Mouse (Mus musculus): Measurements from ENCODE around the gene Pmepa1. TPM values are rescaled to one million over a fixed set of nuclear protein-coding genes. Genes with fewer than 3 reads are reported as not detected.

Gene Pmepa1
- total and polyA plus RNA-seq, 2 experiments from 2014 or later, result 4.3 to 12.9 TPM

GRCm38 (mm10) chr2:173282191-173282590 lies 5.9 kb upstream of the Pmepa1 start:
- Histone ChIP-seq H3K36me3 (replicated peaks; ENCODE audit: control insufficient read depth, insufficient read depth, low read length) (no peaks in the 10 kb centered on the region), H3K9ac (replicated peaks; ENCODE audit: low read depth, low read length) (no peak overlapping the region), H3K27ac (ENCODE audit: low read depth) (no peak overlapping the region), H3K27me3 (ENCODE audit: control insufficient read depth, insufficient read depth, low read length) (no peaks in the 10 kb centered on the region), H3K4me1 (ENCODE audit: control insufficient read depth, insufficient read depth) (peaks cover 10% of the 10 kb centered on the region), H3K4me3 (ENCODE audit: low read depth, low read length) (no peak overlapping the region), H3K4me2 (ENCODE audit: low read depth, low read length) (no peak overlapping the region), H3K9me3 (replicated peaks; ENCODE audit: control insufficient read depth, low read length) (no peaks in the 10 kb centered on the region)
- TF ChIP-seq EP300 (IDR thresholded peaks at IDR 0.05; ENCODE audit: low read depth), result no peak
- no peak for TF ChIP-seq CTCF (IDR thresholded peaks at IDR 0.05; ENCODE audit: low read depth)
- DNase-seq (ENCODE audit: low spot score) (no peak), ATAC-seq (ENCODE audit: insufficient read depth, low read depth) (no peak)
- 89% methylated on average over 8 of the region's 8 CpGs for WGBS

- TF ChIP-seq EP300 (IDR thresholded peaks at IDR 0.05; ENCODE audit: low read depth), result no peak
- TF ChIP-seq CTCF (IDR thresholded peaks at IDR 0.05; ENCODE audit: low read depth), result no peak
- ATAC-seq (ENCODE audit: insufficient read depth, low read depth) (peak; percentile 32; the same call in 1 of the 2 replicates), DNase-seq (ENCODE audit: low spot score) (peak; percentile 27)
- Histone ChIP-seq H3K36me3 (replicated peaks; ENCODE audit: control insufficient read depth, insufficient read depth, low read length) (no peaks in the 10 kb centered on the region), H3K4me3 (ENCODE audit: low read depth, low read length) (no peak overlapping the region), H3K27me3 (ENCODE audit: control insufficient read depth, insufficient read depth, low read length) (no peaks in the 10 kb centered on the region), H3K9me3 (replicated peaks; ENCODE audit: control insufficient read depth, low read length) (no peaks in the 10 kb centered on the region), H3K27ac (ENCODE audit: low read depth) (peak overlapping the region; percentile 13; the same call in 1 of the 2 replicates), H3K4me1 (ENCODE audit: control insufficient read depth, insufficient read depth) (peaks cover 10% of the 10 kb centered on the region), H3K9ac (replicated peaks; ENCODE audit: low read depth, low read length) (no peak overlapping the region; the same call in 1 of the 2 replicates), H3K4me2 (ENCODE audit: low read depth, low read length) (no peak overlapping the region)
- 46% methylated on average over 9 of the region's 9 CpGs for WGBS
These were observed 4.9 kb upstream of the Pmepa1 start for GRCm38 (mm10) chr2:173281021-173281937.

GRCm38 (mm10) chr2:173278846-173279580 lies 2.7 kb upstream of the Pmepa1 start:
- H3K27ac ChIP-seq (ENCODE audit: low read depth), result no peak overlapping the region
- H3K4me1 ChIP-seq (ENCODE audit: control insufficient read depth, insufficient read depth), result peaks cover 19% of the 10 kb centered on the region
- no peak overlapping the region for H3K4me3 ChIP-seq (ENCODE audit: low read depth, low read length)
- H3K27me3 ChIP-seq (ENCODE audit: control insufficient read depth, insufficient read depth, low read length), result no peaks in the 10 kb centered on the region
- ATAC-seq (ENCODE audit: insufficient read depth, low read depth) (no peak), DNase-seq (ENCODE audit: low spot score) (no peak)
- TF ChIP-seq CTCF (IDR thresholded peaks at IDR 0.05; ENCODE audit: low read depth) (peak; percentile 33), EP300 (IDR thresholded peaks at IDR 0.05; ENCODE audit: low read depth) (no peak)
- 73% methylated on average over 16 of the region's 16 CpGs for WGBS
- H3K9ac ChIP-seq (replicated peaks; ENCODE audit: low read depth, low read length), result no peak overlapping the region
- H3K9me3 ChIP-seq (replicated peaks; ENCODE audit: control insufficient read depth, low read length), result no peaks in the 10 kb centered on the region
- H3K4me2 ChIP-seq (ENCODE audit: low read depth, low read length), result no peak overlapping the region
- H3K36me3 ChIP-seq (replicated peaks; ENCODE audit: control insufficient read depth, insufficient read depth, low read length), result no peaks in the 10 kb centered on the region

- H3K4me3 ChIP-seq (ENCODE audit: low read depth, low read length), result peak overlapping the region; percentile 80
- WGBS, result 5% methylated on average over 12 of the region's 12 CpGs
- H3K27ac ChIP-seq (ENCODE audit: low read depth), result peak overlapping the region; percentile 94
- TF ChIP-seq EP300 (IDR thresholded peaks at IDR 0.05; ENCODE audit: low read depth) (peak; percentile 62; the same call in 1 of the 2 replicates), CTCF (IDR thresholded peaks at IDR 0.05; ENCODE audit: low read depth) (no peak)
- H3K4me1 ChIP-seq (ENCODE audit: control insufficient read depth, insufficient read depth), result peaks cover 32% of the 10 kb centered on the region
- no peak; the same call in 1 of the 2 replicates for ATAC-seq (ENCODE audit: insufficient read depth, low read depth)
- no peaks in the 10 kb centered on the region for H3K36me3 ChIP-seq (replicated peaks; ENCODE audit: control insufficient read depth, insufficient read depth, low read length)
- DNase-seq (ENCODE audit: low spot score), result no peak
- H3K9ac ChIP-seq (replicated peaks; ENCODE audit: low read depth, low read length), result peak overlapping the region; percentile 90
- H3K4me2 ChIP-seq (ENCODE audit: low read depth, low read length), result peak overlapping the region; percentile 90
- no peaks in the 10 kb centered on the region for H3K27me3 ChIP-seq (ENCODE audit: control insufficient read depth, insufficient read depth, low read length)
- H3K9me3 ChIP-seq (replicated peaks; ENCODE audit: control insufficient read depth, low read length), result no peaks in the 10 kb centered on the region
These were observed 526 bp upstream of the Pmepa1 start for GRCm38 (mm10) chr2:173276859-173277258.

- TF ChIP-seq EP300 (IDR thresholded peaks at IDR 0.05; ENCODE audit: low read depth) (no peak), CTCF (IDR thresholded peaks at IDR 0.05; ENCODE audit: low read depth) (no peak)
- DNase-seq (ENCODE audit: low spot score) (peak; percentile 58), ATAC-seq (ENCODE audit: insufficient read depth, low read depth) (peak; percentile 47)
- peak overlapping the region; percentile 94 for H3K27ac ChIP-seq (ENCODE audit: low read depth)
- H3K4me3 ChIP-seq (ENCODE audit: low read depth, low read length), result peak overlapping the region; percentile 80
- H3K36me3 ChIP-seq (replicated peaks; ENCODE audit: control insufficient read depth, insufficient read depth, low read length), result no peaks in the 10 kb centered on the region
- H3K4me1 ChIP-seq (ENCODE audit: control insufficient read depth, insufficient read depth), result peaks cover 29% of the 10 kb centered on the region
- peak overlapping the region; percentile 90 for H3K9ac ChIP-seq (replicated peaks; ENCODE audit: low read depth, low read length)
- under 1% methylated on average over 63 of the region's 93 CpGs for WGBS
- H3K4me2 ChIP-seq (ENCODE audit: low read depth, low read length), result peak overlapping the region; percentile 90
- no peaks in the 10 kb centered on the region for H3K27me3 ChIP-seq (ENCODE audit: control insufficient read depth, insufficient read depth, low read length)
- no peaks in the 10 kb centered on the region for H3K9me3 ChIP-seq (replicated peaks; ENCODE audit: control insufficient read depth, low read length)
These were observed 761 bp downstream of the Pmepa1 start for GRCm38 (mm10) chr2:173275343-173276201.
